Mouse (Mus musculus): ENCODE data around the gene Olfr323.
A peak's percentile ranks its signal among the peaks of the same experiment; 100 is the strongest.

The Olfr323 gene

DNA sequence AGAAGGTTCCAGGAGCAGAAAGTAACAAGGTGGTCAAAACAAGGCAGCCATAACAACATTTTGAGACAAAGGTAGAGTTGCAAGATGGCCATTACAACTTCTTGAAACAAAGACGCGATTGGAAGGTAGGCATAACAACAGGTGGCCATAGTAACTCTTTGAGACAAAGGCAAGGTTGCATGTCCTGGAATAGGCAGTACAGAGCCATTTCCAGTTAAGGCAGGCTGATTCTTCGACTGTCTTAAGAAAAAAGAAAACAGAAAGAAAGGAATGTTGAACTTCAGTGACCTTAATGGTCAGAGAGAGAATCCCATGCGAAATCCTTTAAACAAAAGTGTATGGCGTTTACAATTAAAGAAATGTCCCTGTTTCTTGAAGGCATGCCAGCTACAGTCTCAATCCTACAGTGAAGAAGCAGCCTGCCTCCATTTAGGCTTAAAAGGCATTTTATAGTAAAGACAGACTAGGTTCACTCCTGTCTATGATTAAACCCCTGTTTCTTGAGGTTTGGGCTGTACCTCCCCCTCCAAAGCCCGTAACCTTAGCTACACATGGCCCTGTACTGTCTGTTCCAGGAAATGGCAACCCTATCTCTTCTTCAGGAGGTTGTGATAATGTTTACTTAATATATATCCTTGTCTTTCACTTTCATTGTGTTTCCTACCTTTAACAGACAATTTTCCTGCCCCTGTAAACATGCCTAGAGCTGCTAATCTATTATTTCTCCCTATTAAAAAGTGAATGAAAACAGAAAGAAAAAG lies 27.3 kb downstream of the Olfr323 start:
- no peak for DNase-seq (ENCODE audit: low read depth, low spot score)

DNA sequence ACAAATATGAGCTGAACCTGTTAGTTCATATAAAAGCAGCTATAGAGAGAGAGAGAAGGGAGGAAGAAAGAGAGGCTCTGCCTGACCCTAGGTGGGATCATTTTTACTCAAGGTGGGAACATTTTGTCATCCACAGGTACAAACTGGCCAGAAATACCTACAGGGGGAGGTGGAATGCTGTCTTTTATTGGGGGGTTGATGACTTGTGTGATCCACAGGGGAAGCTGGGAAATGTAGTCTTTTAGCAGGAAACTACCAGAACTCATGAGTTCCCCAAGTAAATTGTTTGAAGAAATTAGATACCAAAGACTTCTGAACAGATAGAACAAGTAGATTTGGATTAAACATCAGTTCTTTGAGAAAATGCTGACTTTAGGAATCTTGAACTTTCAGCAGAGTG lies 28.2 kb downstream of the Olfr323 start:
- no peak for DNase-seq (ENCODE audit: low read depth, low spot score)

DNA sequence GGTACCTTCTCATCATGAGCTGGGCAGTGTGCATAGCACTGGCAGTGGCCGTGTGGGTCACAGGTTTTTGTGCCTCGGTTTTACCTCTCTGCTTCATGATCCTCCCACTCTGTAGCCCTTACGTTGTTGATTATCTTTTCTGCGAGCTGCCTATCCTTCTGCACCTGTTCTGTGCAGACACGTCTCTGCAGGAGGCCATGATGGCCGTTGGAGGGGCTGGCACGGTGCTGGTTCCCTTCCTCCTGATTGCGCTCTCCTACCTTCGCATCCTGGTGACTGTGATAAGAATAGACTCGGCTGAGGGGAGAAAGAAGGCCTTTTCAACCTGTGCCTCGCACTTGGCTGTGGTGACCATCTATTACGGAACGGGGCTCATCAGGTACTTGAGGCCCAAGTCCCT lies 32.5 kb downstream of the Olfr323 start:
- no peak for DNase-seq (ENCODE audit: low read depth, low spot score)

DNA sequence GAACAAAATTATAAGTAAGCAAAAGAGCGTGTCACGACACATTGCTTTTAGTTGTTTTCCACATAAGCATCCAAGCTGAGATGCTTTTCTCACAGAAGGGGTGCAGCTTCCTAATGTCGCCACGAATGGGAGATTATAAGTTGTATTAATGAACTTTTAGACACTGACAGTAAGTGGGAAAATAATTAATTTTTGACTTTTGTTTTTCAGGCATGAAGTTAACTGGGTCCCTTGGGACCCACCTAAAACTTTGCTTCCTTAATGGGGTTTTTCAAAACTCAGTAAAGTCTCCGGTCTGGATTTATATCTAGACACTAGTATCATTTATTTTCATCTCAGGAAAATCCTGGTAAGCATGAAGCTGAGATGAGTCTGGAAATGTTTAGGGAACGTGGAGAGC lies 35.5 kb downstream of the Olfr323 start, which contains the start of gene Olfr324:
TSS of gene Olfr324 (plus strand) at position 301 of the 400 bp plus-strand sequence.
- DNase-seq (ENCODE audit: low read depth, low spot score) = no peak

DNA sequence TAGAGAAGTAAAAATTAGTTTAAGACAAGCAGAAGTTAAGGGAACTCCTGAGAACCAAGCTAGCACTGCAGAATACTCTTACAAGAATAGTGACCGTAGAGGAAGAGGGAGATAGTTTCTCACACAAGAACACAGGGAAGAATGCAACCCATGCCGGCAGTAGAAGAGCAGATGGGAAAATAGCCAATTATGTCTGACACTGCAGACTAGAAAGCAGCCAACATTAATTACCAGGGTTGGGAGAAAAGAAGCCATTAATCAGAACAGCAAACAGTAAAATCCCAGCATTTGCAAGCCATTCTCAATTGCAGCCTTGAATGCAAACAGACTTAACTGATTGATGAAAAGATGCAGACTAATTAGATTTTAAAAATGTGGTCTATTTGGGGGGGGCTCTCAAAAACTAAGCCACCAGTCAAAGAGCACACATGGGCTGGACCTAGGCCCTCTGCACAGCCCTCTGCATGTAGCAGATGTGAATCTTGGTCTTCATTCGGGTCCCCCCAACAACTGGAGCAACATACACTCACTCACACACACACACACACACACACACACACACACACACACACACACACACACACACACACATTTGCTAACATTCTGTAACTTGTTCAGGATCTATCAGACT lies 41.6 kb downstream of the Olfr323 start:
- DNase-seq (ENCODE audit: low read depth, low spot score) = no peak

DNA sequence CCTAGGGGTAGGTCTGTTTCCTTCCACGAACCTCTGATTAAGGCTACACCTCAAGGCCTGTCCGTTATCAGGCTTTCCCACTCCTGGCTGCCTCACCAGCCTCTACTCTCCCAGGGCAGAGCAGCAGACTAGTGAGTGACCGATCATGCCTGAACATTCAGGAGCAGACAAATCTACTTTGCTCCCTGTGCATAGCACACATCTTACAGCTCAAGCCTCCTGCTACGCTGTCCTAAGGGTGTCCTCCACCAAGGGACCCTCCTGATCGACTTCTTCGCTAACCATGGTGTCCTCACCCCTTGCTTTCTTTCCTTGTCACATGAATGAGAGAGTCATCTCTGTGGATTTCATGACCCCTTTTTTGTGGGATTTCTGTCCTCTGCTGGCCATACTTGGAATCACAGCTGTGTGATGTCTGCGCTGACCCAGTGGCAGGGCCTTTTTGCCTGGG lies 42.4 kb downstream of the Olfr323 start:
- peak; percentile 4 for DNase-seq (ENCODE audit: low read depth, low spot score)

GRCm38 (mm10) chr11:58578636-58579035 lies 51.7 kb downstream of the Olfr323 start:
- DNase-seq (ENCODE audit: low read depth, low spot score) = no peak

- DNase-seq (ENCODE audit: low read depth, low spot score) = no peak
Observed at GRCm38 (mm10) chr11:58577430-58577829, 52.9 kb downstream of the Olfr323 start, which contains the start of gene Olfr325. Gene Olfr325, plus strand, starts transcription at chr11:58577730.
